Mouse (Mus musculus) small intestine, adult 2 months (tissue): ENCODE results near the gene Dock10.
"Not testable (repeated sequence)": the region's sequence is repeated elsewhere in the genome, so short reads cannot be mapped to it uniquely, and the experiment has no call there.

Experiments used
- CTCF ChIP-seq: fragments of 200-500 bp; IDR thresholded peaks from 2 replicates; pipeline ENCODE4 v1.5.1; 2012; ENCODE audit warnings: low read depth, mild to moderate bottlenecking, control low read depth, inconsistent platforms, low read length, moderate library complexity, mixed read lengths; ENCODE audit not compliant: insufficient replicate concordance, insufficient read length; ENCODE audit errors: extremely low read depth
- POLR2A ChIP-seq: fragments of 200-500 bp; IDR thresholded peaks from 2 replicates; pipeline ENCODE4 v1.6.1; 2012; ENCODE audit warnings: low read depth, mild to moderate bottlenecking, control low read depth, inconsistent platforms, low read length, moderate library complexity

- TF ChIP-seq POLR2A, CTCF: not testable (repeated sequence)
These were observed 9.2 kb downstream of the Dock10 start for GRCm38 (mm10) chr1:80749122-80749521.
